Mouse (Mus musculus): Measurements from ENCODE around the gene Zscan18. TPM values are rescaled to one million over a fixed set of nuclear protein-coding genes. Genes with fewer than 3 reads are reported as not detected.

Zscan18 gene
- total RNA-seq, 2 experiments from 2014 or later: 1.4 TPM

Other genes starting within 250 kb of the Zscan18 start
- under 1 TPM; 0.02 TPM for gene Vmn2r53, start 194.8 kb downstream of the Zscan18 start, total RNA-seq (2021)
- not detected for gene Vmn2r54, start 163.3 kb downstream of the Zscan18 start, total RNA-seq (2021)
- not detected for gene Vmn2r55, start 118.6 kb downstream of the Zscan18 start, total RNA-seq (2021)
- not detected for gene Vmn2r56, start 68.6 kb downstream of the Zscan18 start, total RNA-seq (2021)
- 1 to 10 TPM; 8.6 to 9.3 TPM for gene Zfp329, start 15.2 kb upstream of the Zscan18 start, total RNA-seq (2021)
- gene Zfp110, start 31.1 kb upstream of the Zscan18 start, total RNA-seq (2021): 10 to 100 TPM; 15.1 to 17.3 TPM
- 1 to 10 TPM; 3.9 to 4.0 TPM for gene Zfp128, start 77.5 kb upstream of the Zscan18 start, total RNA-seq (2021)
- gene Zscan22, start 94.2 kb upstream of the Zscan18 start, total RNA-seq (2021): 1 to 10 TPM; 6.6 to 6.8 TPM
- 100 to 1,000 TPM; 536 to 584 TPM for gene Rps5, start 118.7 kb upstream of the Zscan18 start, total RNA-seq (2021)
- under 1 TPM; 0.22 to 0.29 TPM for gene Rnf225, start 123.8 kb upstream of the Zscan18 start, total RNA-seq (2021)
- gene Zfp324, start 162.2 kb upstream of the Zscan18 start, total RNA-seq (2021): 1 to 10 TPM; 4.1 to 4.5 TPM
- 1 to 10 TPM; 2.6 to 3.3 TPM for gene Zfp446, start 174.2 kb upstream of the Zscan18 start, total RNA-seq (2021)
- gene Slc27a5, start 194.6 kb upstream of the Zscan18 start, total RNA-seq (2021): not detected
- 100 to 1,000 TPM; 115 TPM for gene Trim28, start 195.5 kb upstream of the Zscan18 start, total RNA-seq (2021)
- 1 to 10 TPM; 8.4 to 9.2 TPM for gene Zbtb45, start 206.4 kb upstream of the Zscan18 start, total RNA-seq (2021)
- gene Chmp2a, start 231.2 kb upstream of the Zscan18 start, total RNA-seq (2021): 100 to 1,000 TPM; 129 to 130 TPM
- 100 to 1,000 TPM; 179 TPM for gene Ube2m, start 234.6 kb upstream of the Zscan18 start, total RNA-seq (2021)